Mouse (Mus musculus) limb, embryonic 10.5 days (tissue): Measurements from ENCODE around the gene Hebp2. TPM values are rescaled to one million over a fixed set of nuclear protein-coding genes. Genes with fewer than 3 reads are reported as not detected.
A peak's percentile ranks its signal among the peaks of the same experiment; 100 is the strongest.

Experiments used
- DNase-seq: peaks from one replicate; pipeline ENCODE4 v3.0.0-alpha.2; 2017; ENCODE audit warnings: low spot score
- H3K27ac ChIP-seq: fragments of 300-500 bp; sonication (generic); 2 replicates; pipeline ENCODE4 v1.5.1; 2016; ENCODE audit warnings: mild to moderate bottlenecking
- H3K27me3 ChIP-seq: fragments of 300-500 bp; sonication (generic); 2 replicates; pipeline ENCODE4 v1.6.1; 2016; ENCODE audit warnings: low read depth, mild to moderate bottlenecking; ENCODE audit not compliant: poor library complexity, severe bottlenecking
- H3K36me3 ChIP-seq: fragments of 300-500 bp; sonication (generic); 2 replicates; pipeline ENCODE4 v1.6.1; 2016; ENCODE audit warnings: mild to moderate bottlenecking, moderate library complexity
- H3K4me1 ChIP-seq: fragments of 300-500 bp; sonication (generic); 2 replicates; pipeline ENCODE4 v1.6.1; 2016
- H3K4me3 ChIP-seq: fragments of 300-500 bp; sonication (generic); 2 replicates; pipeline ENCODE4 v1.5.1; 2016; ENCODE audit warnings: mild to moderate bottlenecking, moderate library complexity
- H3K9me3 ChIP-seq: fragments of 300-500 bp; sonication (generic); replicated peaks from 2 replicates; pipeline ENCODE4 v1.6.1; 2016; ENCODE audit warnings: mild to moderate bottlenecking
- WGBS: fragments of 180-500 bp; shearing (Covaris S2); methylation state at CpG from one replicate; pipeline ENCODE4 v1.1.7; 2016; 5-methylcytosine and 5-hydroxymethylcytosine counted together
- polyA plus RNA-seq: library from polyadenylated mRNA; unstranded; fragments of >200 nt; fragmentation: Nextera tagmentation; extraction: Ambion mirVana; gene quantifications from 2 replicates; pipeline ENCODE4 v1.2.1, GENCODE M21; 2016

Gene Hebp2
- polyA plus RNA-seq, 1 experiment from 2014 or later, result 19.8 TPM

GRCm38 (mm10) chr10:18529177-18529576, 16.7 kb downstream of the Hebp2 start:
- no peak for DNase-seq
- H3K9me3 ChIP-seq, result no peaks in the 10 kb centered on the region
- H3K4me3 ChIP-seq, result no peak overlapping the region
- peaks cover 32% of the 10 kb centered on the region for H3K4me1 ChIP-seq
- 85% methylated on average over 4 of the region's 4 CpGs for WGBS
- peaks cover 46% of the 10 kb centered on the region for H3K36me3 ChIP-seq
- no peaks in the 10 kb centered on the region for H3K27me3 ChIP-seq
- no peak overlapping the region for H3K27ac ChIP-seq

GRCm38 (mm10) chr10:18528475-18528874, 17.4 kb downstream of the Hebp2 start:
- H3K27me3 ChIP-seq, result no peaks in the 10 kb centered on the region
- H3K27ac ChIP-seq, result no peak overlapping the region
- peaks cover 53% of the 10 kb centered on the region for H3K36me3 ChIP-seq
- H3K4me1 ChIP-seq, result peaks cover 32% of the 10 kb centered on the region
- no peak overlapping the region for H3K4me3 ChIP-seq
- no peak for DNase-seq
- 54% methylated on average over 5 of the region's 5 CpGs for WGBS
- H3K9me3 ChIP-seq, result no peaks in the 10 kb centered on the region

DNA sequence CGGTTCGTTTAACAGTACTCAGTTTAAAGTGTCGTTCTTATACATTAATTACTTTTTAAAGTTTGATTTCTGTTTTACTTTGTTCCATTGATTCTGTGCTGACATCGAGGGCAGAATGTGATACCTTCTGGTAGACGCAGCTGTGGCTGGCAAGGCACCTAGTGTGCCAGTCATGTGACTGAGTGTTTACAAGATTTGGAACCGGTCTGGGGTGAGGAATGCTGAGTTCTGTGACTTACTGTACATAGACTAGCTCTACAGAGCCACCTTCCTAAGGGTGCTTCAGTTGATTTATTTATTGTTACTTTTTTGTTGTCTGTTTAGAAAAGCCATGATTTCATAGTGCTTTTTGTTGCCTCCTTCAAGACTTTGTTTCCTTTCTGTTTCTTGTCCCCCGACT, 18.1 kb downstream of the Hebp2 start:
- H3K9me3 ChIP-seq, result no peaks in the 10 kb centered on the region
- peaks cover 51% of the 10 kb centered on the region for H3K36me3 ChIP-seq
- H3K27ac ChIP-seq, result no peak overlapping the region
- no peaks in the 10 kb centered on the region for H3K27me3 ChIP-seq
- no peak overlapping the region for H3K4me3 ChIP-seq
- DNase-seq, result no peak
- H3K4me1 ChIP-seq, result peaks cover 27% of the 10 kb centered on the region
- 78% methylated on average over 7 of the region's 7 CpGs for WGBS

GRCm38 (mm10) chr10:18526851-18527675, 18.8 kb downstream of the Hebp2 start:
- Histone ChIP-seq H3K27me3 (no peaks in the 10 kb centered on the region), H3K4me1 (peaks cover 22% of the 10 kb centered on the region), H3K27ac (no peak overlapping the region), H3K36me3 (peaks cover 47% of the 10 kb centered on the region), H3K4me3 (no peak overlapping the region), H3K9me3 (no peaks in the 10 kb centered on the region)
- WGBS, result 78% methylated on average over 20 of the region's 20 CpGs
- no peak for DNase-seq

DNA sequence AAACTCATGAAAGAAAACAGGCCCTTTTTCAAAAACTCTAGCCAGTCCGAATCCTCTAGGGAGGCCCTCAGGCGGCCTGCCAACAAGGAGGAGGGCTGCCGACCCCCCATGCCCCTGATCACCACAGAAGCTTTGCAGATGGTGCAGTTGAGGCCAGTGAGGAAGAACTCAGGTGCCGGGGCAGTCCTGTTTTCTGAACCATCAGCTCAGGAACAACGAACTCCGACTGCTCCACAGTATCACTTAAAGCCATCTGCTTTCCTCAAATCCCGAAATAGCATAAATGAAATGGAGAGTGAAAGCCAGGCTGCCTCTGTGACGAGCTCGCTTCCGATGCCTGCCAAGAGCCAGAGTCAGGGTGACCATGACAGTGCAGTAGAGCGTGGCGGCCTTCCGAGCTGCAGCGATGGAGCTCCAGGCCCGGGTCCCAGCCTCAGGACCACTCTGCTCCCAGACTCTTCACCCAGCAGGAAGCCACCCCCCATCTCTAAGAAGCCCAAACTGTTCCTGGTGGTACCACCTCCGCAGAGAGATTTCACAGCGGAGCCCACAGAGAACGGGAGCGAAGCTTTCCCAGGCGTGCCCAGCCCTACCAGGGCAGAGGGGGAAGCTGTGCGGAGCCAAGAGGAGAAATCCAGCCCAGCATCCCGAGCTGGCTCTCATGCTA, 19.6 kb downstream of the Hebp2 start:
- Histone ChIP-seq H3K36me3 (peaks cover 42% of the 10 kb centered on the region), H3K4me1 (peaks cover 16% of the 10 kb centered on the region), H3K27ac (peak overlapping the region; percentile 46; the same call in 1 of the 2 replicates), H3K27me3 (no peaks in the 10 kb centered on the region), H3K4me3 (no peak overlapping the region), H3K9me3 (no peaks in the 10 kb centered on the region)
- DNase-seq, result no peak
- WGBS, result 88% methylated on average over 22 of the region's 22 CpGs

DNA sequence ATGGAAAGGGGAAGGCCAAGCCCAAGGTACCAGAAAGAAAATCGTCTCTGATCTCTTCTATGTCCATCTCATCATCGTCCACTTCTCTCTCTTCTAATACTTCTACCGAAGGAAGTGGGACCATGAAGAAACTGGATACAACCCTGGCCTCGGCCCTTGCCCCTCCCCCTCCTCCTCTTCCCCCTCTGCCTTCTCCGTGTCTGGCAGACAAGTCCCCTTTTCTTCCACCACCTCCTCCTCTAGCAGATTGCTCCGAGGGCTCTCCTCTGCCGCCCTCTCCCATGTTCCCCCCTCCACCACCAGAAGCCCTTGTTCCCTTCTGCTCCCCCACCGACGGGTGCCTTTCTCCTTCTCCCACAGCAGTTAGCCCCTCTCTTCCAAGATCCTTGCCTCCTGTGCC, 20.1 kb downstream of the Hebp2 start:
- Histone ChIP-seq H3K27ac (peak overlapping the region; percentile 46; the same call in 1 of the 2 replicates), H3K9me3 (no peaks in the 10 kb centered on the region), H3K4me3 (no peak overlapping the region), H3K4me1 (peaks cover 16% of the 10 kb centered on the region), H3K27me3 (no peaks in the 10 kb centered on the region), H3K36me3 (peaks cover 37% of the 10 kb centered on the region)
- DNase-seq, result no peak
- 72% methylated on average over 9 of the region's 9 CpGs for WGBS

- H3K27me3 ChIP-seq, result no peaks in the 10 kb centered on the region
- peaks cover 37% of the 10 kb centered on the region for H3K36me3 ChIP-seq
- no peak overlapping the region for H3K27ac ChIP-seq
- H3K4me3 ChIP-seq, result no peak overlapping the region
- whole genome bisulfite sequencing, result 87% methylated on average over 15 of the region's 15 CpGs
- H3K9me3 ChIP-seq, result no peaks in the 10 kb centered on the region
- H3K4me1 ChIP-seq, result peaks cover 16% of the 10 kb centered on the region
- no peak for DNase-seq
These were observed 20.6 kb downstream of the Hebp2 start for GRCm38 (mm10) chr10:18525311-18525710.

DNA sequence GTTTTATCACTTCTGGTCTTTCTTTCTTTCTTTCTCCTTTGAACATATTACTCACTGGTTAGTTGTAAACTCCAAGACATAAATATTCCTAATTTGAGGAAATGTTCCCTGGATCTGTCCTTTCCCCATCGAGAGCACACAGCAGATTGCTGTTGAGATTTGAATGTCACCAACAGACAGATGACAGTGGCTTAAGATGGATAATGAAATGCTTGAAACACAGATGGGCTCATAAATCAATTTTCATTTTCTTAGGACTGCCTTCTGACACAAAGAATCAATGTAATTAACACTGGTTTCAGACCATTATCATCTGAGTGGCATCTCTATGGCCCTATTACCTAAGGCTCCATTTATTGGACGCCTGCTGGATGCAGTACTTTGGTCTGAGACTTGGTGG, 23.3 kb downstream of the Hebp2 start:
- 80% methylated on average over 2 of the region's 2 CpGs for WGBS
- H3K27ac ChIP-seq, result no peak overlapping the region
- H3K36me3 ChIP-seq, result peaks cover 37% of the 10 kb centered on the region

DNA sequence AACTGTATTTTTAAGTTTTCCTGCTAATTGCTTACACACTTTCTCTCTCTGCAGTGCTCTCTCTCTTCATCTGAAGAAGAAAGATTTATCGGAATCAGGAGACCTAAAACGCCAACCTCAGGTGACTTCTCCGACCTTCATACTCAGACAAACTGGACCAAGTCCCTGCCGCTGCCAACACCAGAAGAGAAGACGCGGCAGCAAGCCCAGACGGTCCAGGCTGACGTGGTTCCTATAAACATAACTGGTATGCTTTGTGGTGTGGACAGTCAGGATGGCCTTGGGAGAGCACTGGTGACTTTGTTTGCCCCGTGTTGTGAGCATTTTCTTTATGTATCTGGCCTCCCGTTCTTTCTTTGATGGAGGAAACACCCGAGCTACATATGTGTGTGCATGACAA, 34.4 kb downstream of the Hebp2 start:
- no peak overlapping the region for H3K27ac ChIP-seq
- no peak overlapping the region for H3K4me3 ChIP-seq
- H3K36me3 ChIP-seq, result peaks cover 9% of the 10 kb centered on the region
- H3K9me3 ChIP-seq, result no peaks in the 10 kb centered on the region
- 87% methylated on average over 11 of the region's 11 CpGs for whole genome bisulfite sequencing
- H3K4me1 ChIP-seq, result peaks cover 19% of the 10 kb centered on the region
- no peak for DNase-seq
- no peaks in the 10 kb centered on the region for H3K27me3 ChIP-seq

More for the DNA sequence above, 23.3 kb downstream of the Hebp2 start:
- Histone ChIP-seq H3K27me3 (no peaks in the 10 kb centered on the region), H3K4me3 (no peak overlapping the region), H3K9me3 (no peaks in the 10 kb centered on the region), H3K4me1 (peaks cover 16% of the 10 kb centered on the region)
- DNase-seq, result no peak

DNA sequence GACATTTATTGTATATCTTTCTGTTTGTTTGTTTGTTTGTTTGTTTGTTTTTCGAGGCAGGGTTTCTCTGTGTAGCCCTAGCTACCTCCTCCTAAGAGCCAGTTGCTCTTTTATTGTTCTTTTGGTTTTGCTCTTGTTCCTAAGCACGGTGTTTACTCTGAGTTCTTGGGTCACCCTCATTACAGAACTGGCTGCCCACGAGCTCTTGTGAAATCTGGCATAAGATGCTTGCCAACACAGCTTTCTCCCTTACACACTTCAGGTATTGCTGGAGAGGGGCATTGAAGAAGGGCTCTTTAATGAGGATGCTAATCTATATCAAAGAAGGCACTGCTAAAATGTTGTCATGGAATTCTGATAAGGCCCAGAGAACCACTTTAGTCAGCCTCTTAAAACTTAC, 35.2 kb downstream of the Hebp2 start:
- no peak overlapping the region for H3K4me3 ChIP-seq
- no peaks in the 10 kb centered on the region for H3K27me3 ChIP-seq
- peaks cover 27% of the 10 kb centered on the region for H3K4me1 ChIP-seq
- no peaks in the 10 kb centered on the region for H3K9me3 ChIP-seq
- no peak for DNase-seq
- 76% methylated on average over 3 of the region's 3 CpGs for WGBS
- peaks cover 9% of the 10 kb centered on the region for H3K36me3 ChIP-seq
- H3K27ac ChIP-seq, result no peak overlapping the region

GRCm38 (mm10) chr10:18508586-18508985, 37.3 kb downstream of the Hebp2 start:
- DNase-seq, result no peak
- 74% methylated on average over 1 of the region's 1 CpGs for WGBS
- Histone ChIP-seq H3K27me3 (no peaks in the 10 kb centered on the region), H3K4me3 (no peak overlapping the region), H3K9me3 (no peaks in the 10 kb centered on the region), H3K27ac (no peak overlapping the region), H3K36me3 (peaks cover 9% of the 10 kb centered on the region), H3K4me1 (peaks cover 34% of the 10 kb centered on the region)

- Histone ChIP-seq H3K4me3 (no peak overlapping the region), H3K4me1 (peaks cover 34% of the 10 kb centered on the region), H3K27me3 (no peaks in the 10 kb centered on the region), H3K9me3 (no peaks in the 10 kb centered on the region), H3K27ac (no peak overlapping the region), H3K36me3 (peaks cover 11% of the 10 kb centered on the region)
- DNase-seq, result no peak
- 65% methylated on average over 2 of the region's 2 CpGs for WGBS
These were observed 37.9 kb downstream of the Hebp2 start for GRCm38 (mm10) chr10:18507869-18508473.

DNA sequence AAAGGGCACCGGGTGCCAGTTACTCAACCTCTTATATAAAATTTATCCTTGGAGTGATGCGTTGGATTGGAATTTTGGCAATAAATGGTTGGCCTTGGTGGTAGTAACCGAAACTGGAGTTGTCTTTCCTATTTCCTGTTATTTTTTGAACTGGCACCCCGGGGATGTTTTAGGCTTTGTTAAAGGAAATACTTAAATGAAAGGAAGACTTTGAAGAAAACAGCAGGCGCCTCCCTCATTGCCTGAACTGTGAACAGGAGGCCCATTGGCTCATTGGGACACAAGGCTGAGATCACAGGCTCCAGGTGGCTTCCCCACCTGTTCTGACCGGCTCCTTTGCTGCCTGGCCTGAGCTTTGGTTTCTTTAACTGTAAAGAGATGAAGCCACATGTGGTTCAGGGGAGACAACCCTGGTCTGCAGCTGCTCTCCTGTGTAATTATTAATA, 39.4 kb downstream of the Hebp2 start:
- Histone ChIP-seq H3K9me3 (no peaks in the 10 kb centered on the region), H3K27me3 (no peaks in the 10 kb centered on the region), H3K4me3 (no peak overlapping the region), H3K27ac (peak overlapping the region; percentile 50; the same call in 1 of the 2 replicates), H3K36me3 (peaks cover 5% of the 10 kb centered on the region), H3K4me1 (peaks cover 34% of the 10 kb centered on the region)
- WGBS, result 64% methylated on average over 6 of the region's 6 CpGs
- no peak for DNase-seq
